Mouse (Mus musculus): ENCODE data around the gene Prkag1. TPM values are rescaled to one million over a fixed set of nuclear protein-coding genes. Genes with fewer than 3 reads are reported as not detected.
A peak's percentile ranks its signal among the peaks of the same experiment; 100 is the strongest.

The Prkag1 gene
- polyA plus RNA-seq, 1 experiment from 2014 or later = 47.4 TPM

- H3K9me3 ChIP-seq (ENCODE audit: low read length) = 0 out of 2 replicates have a peak, but pooled peaks cover 4% of the 10 kb centered on the region
- H3K4me2 ChIP-seq (ENCODE audit: low read depth, low read length) = 0 out of 2 replicates have a peak overlapping the region, but pooled peaks have one; percentile 7
- H3K9ac ChIP-seq (replicated peaks) = no peak overlapping the region
- no peak overlapping the region for H3K27ac ChIP-seq (ENCODE audit: low read depth)
- no peak overlapping the region for H3K4me3 ChIP-seq (ENCODE audit: low read depth, low read length)
- peaks cover 68% of the 10 kb centered on the region for H3K27me3 ChIP-seq (ENCODE audit: insufficient read depth, low read length)
- no peak for TF ChIP-seq CTCF (IDR thresholded peaks at IDR 0.05; ENCODE audit: low read depth)
- no peak for TF ChIP-seq EP300 (IDR thresholded peaks at IDR 0.05; ENCODE audit: low read depth)
- WGBS (ENCODE audit: insufficient replicate concordance) = 10% methylated on average over 24 of the region's 24 CpGs
- DNase-seq (no peak), ATAC-seq (peak; percentile 15; the same call in 1 of the 2 replicates)
- H3K4me1 ChIP-seq (ENCODE audit: insufficient read depth) = peaks cover 15% of the 10 kb centered on the region
- H3K36me3 ChIP-seq (replicated peaks; ENCODE audit: insufficient read depth, low read length) = no peaks in the 10 kb centered on the region
Measured at GRCm38 (mm10) chr15:98788972-98789660, 42.2 kb downstream of the Prkag1 start.

- H3K4me1 ChIP-seq (ENCODE audit: insufficient read depth) = peaks cover 15% of the 10 kb centered on the region
- H3K9ac ChIP-seq (replicated peaks) = no peak overlapping the region
- no peak overlapping the region for H3K4me2 ChIP-seq (ENCODE audit: low read depth, low read length)
- TF ChIP-seq EP300 (IDR thresholded peaks at IDR 0.05; ENCODE audit: low read depth) = no peak
- TF ChIP-seq CTCF (IDR thresholded peaks at IDR 0.05; ENCODE audit: low read depth) = peak; percentile 39
- no peak overlapping the region for H3K27ac ChIP-seq (ENCODE audit: low read depth)
- 35% methylated on average over 4 of the region's 4 CpGs for WGBS (ENCODE audit: insufficient replicate concordance)
- H3K9me3 ChIP-seq (ENCODE audit: low read length) = 0 out of 2 replicates have a peak, but pooled peaks cover 4% of the 10 kb centered on the region
- peaks cover 57% of the 10 kb centered on the region for H3K27me3 ChIP-seq (ENCODE audit: insufficient read depth, low read length)
- no peaks in the 10 kb centered on the region for H3K36me3 ChIP-seq (replicated peaks; ENCODE audit: insufficient read depth, low read length)
- ATAC-seq = no peak
- DNase-seq = no peak
- H3K4me3 ChIP-seq (ENCODE audit: low read depth, low read length) = no peak overlapping the region
Measured at GRCm38 (mm10) chr15:98787930-98788329, 43.4 kb downstream of the Prkag1 start.

DNA sequence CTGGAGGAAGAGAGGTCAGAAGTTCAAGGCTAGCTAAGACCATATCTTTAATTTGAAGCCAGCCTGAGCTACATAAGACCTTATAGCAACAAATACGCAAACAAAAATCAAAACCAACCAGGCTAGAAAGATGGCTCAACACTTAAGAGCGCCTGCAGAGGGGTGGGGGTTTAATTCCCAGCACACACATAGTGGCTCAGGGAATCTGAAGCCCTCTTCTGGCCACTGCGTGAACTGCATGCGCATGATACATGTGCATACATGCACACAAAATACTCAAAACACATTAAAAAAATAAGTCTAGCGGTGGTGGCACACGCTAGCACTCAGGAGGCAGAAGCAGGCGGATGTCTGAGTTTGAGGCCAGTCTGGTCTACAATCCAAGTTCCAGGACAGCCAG lies 45.6 kb downstream of the Prkag1 start:
- Histone ChIP-seq H3K36me3 (replicated peaks; ENCODE audit: insufficient read depth, low read length) (no peaks in the 10 kb centered on the region), H3K4me1 (ENCODE audit: insufficient read depth) (peaks cover 3% of the 10 kb centered on the region), H3K4me2 (ENCODE audit: low read depth, low read length) (no peak overlapping the region), H3K27me3 (ENCODE audit: insufficient read depth, low read length) (peaks cover 47% of the 10 kb centered on the region), H3K9me3 (ENCODE audit: low read length) (0 out of 2 replicates have a peak, but pooled peaks cover 4% of the 10 kb centered on the region), H3K9ac (replicated peaks) (no peak overlapping the region), H3K4me3 (ENCODE audit: low read depth, low read length) (no peak overlapping the region), H3K27ac (ENCODE audit: low read depth) (no peak overlapping the region)
- 38% methylated on average over 7 of the region's 7 CpGs for WGBS (ENCODE audit: insufficient replicate concordance)
- no peak for ATAC-seq
- TF ChIP-seq EP300 (IDR thresholded peaks at IDR 0.05; ENCODE audit: low read depth) = no peak
- peak; percentile 65 for TF ChIP-seq CTCF (IDR thresholded peaks at IDR 0.05; ENCODE audit: low read depth)
- peak; percentile 54 for DNase-seq

GRCm38 (mm10) chr15:98781166-98781565 lies 50.2 kb downstream of the Prkag1 start:
- Histone ChIP-seq H3K36me3 (replicated peaks; ENCODE audit: insufficient read depth, low read length) (no peaks in the 10 kb centered on the region), H3K9ac (replicated peaks) (no peak overlapping the region), H3K4me1 (ENCODE audit: insufficient read depth) (peaks cover 14% of the 10 kb centered on the region), H3K4me2 (ENCODE audit: low read depth, low read length) (no peak overlapping the region), H3K27me3 (ENCODE audit: insufficient read depth, low read length) (peaks cover 58% of the 10 kb centered on the region), H3K4me3 (ENCODE audit: low read depth, low read length) (no peak overlapping the region), H3K9me3 (ENCODE audit: low read length) (0 out of 2 replicates have a peak, but pooled peaks cover 4% of the 10 kb centered on the region), H3K27ac (ENCODE audit: low read depth) (no peak overlapping the region)
- TF ChIP-seq CTCF (IDR thresholded peaks at IDR 0.05; ENCODE audit: low read depth) (no peak), EP300 (IDR thresholded peaks at IDR 0.05; ENCODE audit: low read depth) (no peak)
- WGBS (ENCODE audit: insufficient replicate concordance) = 33% methylated on average over 6 of the region's 6 CpGs
- DNase-seq (no peak), ATAC-seq (no peak)

GRCm38 (mm10) chr15:98780573-98780972 lies 50.7 kb downstream of the Prkag1 start:
- Histone ChIP-seq H3K36me3 (replicated peaks; ENCODE audit: insufficient read depth, low read length) (no peaks in the 10 kb centered on the region), H3K4me2 (ENCODE audit: low read depth, low read length) (no peak overlapping the region), H3K4me1 (ENCODE audit: insufficient read depth) (peaks cover 15% of the 10 kb centered on the region), H3K27me3 (ENCODE audit: insufficient read depth, low read length) (peaks cover 64% of the 10 kb centered on the region), H3K9me3 (ENCODE audit: low read length) (0 out of 2 replicates have a peak, but pooled peaks cover under 1% of the 10 kb centered on the region), H3K27ac (ENCODE audit: low read depth) (no peak overlapping the region), H3K4me3 (ENCODE audit: low read depth, low read length) (no peak overlapping the region), H3K9ac (replicated peaks) (no peak overlapping the region)
- ATAC-seq (no peak), DNase-seq (no peak)
- TF ChIP-seq EP300 (IDR thresholded peaks at IDR 0.05; ENCODE audit: low read depth) = no peak
- 0 out of 2 replicates have a peak, but pooled peaks have one; percentile 5 for TF ChIP-seq CTCF (IDR thresholded peaks at IDR 0.05; ENCODE audit: low read depth)
- WGBS (ENCODE audit: insufficient replicate concordance) = 8% methylated on average over 13 of the region's 13 CpGs

GRCm38 (mm10) chr15:98780075-98780474 lies 51.2 kb downstream of the Prkag1 start:
- Histone ChIP-seq H3K36me3 (replicated peaks; ENCODE audit: insufficient read depth, low read length) (no peaks in the 10 kb centered on the region), H3K9ac (replicated peaks) (no peak overlapping the region), H3K9me3 (ENCODE audit: low read length) (no peaks in the 10 kb centered on the region), H3K27me3 (ENCODE audit: insufficient read depth, low read length) (peaks cover 69% of the 10 kb centered on the region), H3K4me3 (ENCODE audit: low read depth, low read length) (no peak overlapping the region), H3K4me1 (ENCODE audit: insufficient read depth) (peaks cover 15% of the 10 kb centered on the region), H3K4me2 (ENCODE audit: low read depth, low read length) (no peak overlapping the region), H3K27ac (ENCODE audit: low read depth) (no peak overlapping the region)
- no peak for TF ChIP-seq CTCF (IDR thresholded peaks at IDR 0.05; ENCODE audit: low read depth)
- TF ChIP-seq EP300 (IDR thresholded peaks at IDR 0.05; ENCODE audit: low read depth) = no peak
- no peak for DNase-seq
- 7% methylated on average over 8 of the region's 8 CpGs for WGBS (ENCODE audit: insufficient replicate concordance)
- no peak for ATAC-seq

Measured in liver, postnatal 0 days (tissue).